ENCODE assay signal across 8 mouse cellular contexts in genomic region chr12:4475251-4475993, GRCm38 (mm10). TPM values are rescaled to one million over a fixed set of nuclear protein-coding genes. Genes with fewer than 3 reads are reported as not detected.
DNase-seq lines count a peak whose midpoint lies in the region; ATAC-seq and TF ChIP-seq lines count a peak whose summit lies in the region.

No protein-coding gene starts in this region.

- peak overlapping the region; percentile 97 for H3K4me3 ChIP-seq in kidney, embryonic 15.5 days (replicated peaks)
- peak overlapping the region; percentile 93 for H3K4me3 ChIP-seq in heart, postnatal 0 days (ENCODE audit: low read depth, low read length)
- peak overlapping the region; percentile 91 for H3K4me3 ChIP-seq in midbrain, embryonic 12.5 days

- H3K27me3 ChIP-seq in kidney, embryonic 15.5 days: no peaks in the 10 kb centered on the region; the same call in 1 of the 2 replicates
- no peaks in the 10 kb centered on the region for H3K27me3 ChIP-seq in heart, postnatal 0 days (ENCODE audit: control insufficient read depth, insufficient read depth, low read length)
- H3K27me3 ChIP-seq in midbrain, embryonic 12.5 days: peaks cover 22% of the 10 kb centered on the region

- no peaks in the 10 kb centered on the region for H3K36me3 ChIP-seq in kidney, embryonic 15.5 days
- H3K36me3 ChIP-seq in heart, postnatal 0 days (replicated peaks; ENCODE audit: control insufficient read depth, insufficient read depth, low read length): no peaks in the 10 kb centered on the region
- H3K36me3 ChIP-seq in midbrain, embryonic 12.5 days: no peaks in the 10 kb centered on the region

- no peak for TF ChIP-seq EP300 in heart, postnatal 0 days (IDR thresholded peaks at IDR 0.05; ENCODE audit: low read depth)

- WGBS in kidney, embryonic 15.5 days: 8% methylated on average over 18 of the region's 18 CpGs
- WGBS in heart, postnatal 0 days: 20% methylated on average over 18 of the region's 18 CpGs
- 10% methylated on average over 18 of the region's 18 CpGs for WGBS in midbrain, embryonic 12.5 days

- H3K9me3 ChIP-seq in kidney, embryonic 15.5 days (replicated peaks): no peaks in the 10 kb centered on the region
- no peaks in the 10 kb centered on the region for H3K9me3 ChIP-seq in heart, postnatal 0 days (replicated peaks; ENCODE audit: control insufficient read depth, low read length)
- H3K9me3 ChIP-seq in midbrain, embryonic 12.5 days: no peaks in the 10 kb centered on the region

- peak overlapping the region; percentile 91 for H3K4me2 ChIP-seq in kidney, embryonic 15.5 days
- peak overlapping the region; percentile 80 for H3K4me2 ChIP-seq in heart, postnatal 0 days (ENCODE audit: low read depth, low read length)
- H3K4me2 ChIP-seq in midbrain, embryonic 12.5 days (replicated peaks): peak overlapping the region; percentile 89

- TF ChIP-seq CTCF in heart, postnatal 0 days (IDR thresholded peaks at IDR 0.05; ENCODE audit: low read depth): no peak

- H3K4me1 ChIP-seq in kidney, embryonic 15.5 days: peaks cover 19% of the 10 kb centered on the region
- peaks cover 19% of the 10 kb centered on the region for H3K4me1 ChIP-seq in heart, postnatal 0 days (ENCODE audit: control insufficient read depth, insufficient read depth)
- peaks cover 16% of the 10 kb centered on the region for H3K4me1 ChIP-seq in midbrain, embryonic 12.5 days

- ATAC-seq in kidney, embryonic 15.5 days (replicated peaks; ENCODE audit: low FRiP score): no peak
- ATAC-seq in heart, postnatal 0 days (ENCODE audit: insufficient read depth, low read depth): no peak
- ATAC-seq in midbrain, embryonic 12.5 days (ENCODE audit: low FRiP score, low read depth): no peak

- intact Hi-C loops in left cerebral cortex, postnatal 25 days (cut with DNase I): loop anchor here (5.0 kb wide), 3 partner anchors 72 to 343 kb away; partner anchors contain the start of genes Adcy3, Gm3625 and Itsn2

- peak overlapping the region; percentile 87 for H3K9ac ChIP-seq in kidney, embryonic 15.5 days
- H3K9ac ChIP-seq in heart, postnatal 0 days (replicated peaks; ENCODE audit: low read depth, low read length): peak overlapping the region; percentile 99
- H3K9ac ChIP-seq in midbrain, embryonic 12.5 days (replicated peaks): peak overlapping the region; percentile 92

- no peak for DNase-seq in kidney, adult 9 months
- peak; percentile 9 for DNase-seq in ZHBTc4 (ENCODE audit: low read depth, low spot score)
- DNase-seq in heart, postnatal 0 days (ENCODE audit: low spot score): no peak
- no peak for DNase-seq in layer of hippocampus, postnatal 36 days
- no peak for DNase-seq in left cerebral cortex, postnatal 25 days (ENCODE audit: low spot score in 2 of 2)
- no peak for DNase-seq in ovary, postnatal 36 days (ENCODE audit: low spot score)

- H3K27ac ChIP-seq in kidney, embryonic 15.5 days: no peak overlapping the region
- H3K27ac ChIP-seq in heart, postnatal 0 days (ENCODE audit: low read depth): peak overlapping the region; percentile 98; the same call in 1 of the 2 replicates
- 0 out of 2 replicates have a peak overlapping the region, but pooled peaks have one; percentile 96 for H3K27ac ChIP-seq in midbrain, embryonic 12.5 days (replicated peaks)

RNA-seq across cellular contexts. Expression of gene Ncoa1, which starts 1.6 kb away (rescaled TPM):
- 5.4 and 6.9 TPM in 2 replicates for polyA plus RNA-seq in kidney, embryonic 15.5 days (2015; fragmentation: Nextera tagmentation; extraction: Ambion mirVana)
- total RNA-seq in heart, postnatal 0 days (2014; rRNA removed; ENCODE audit: low replicate concordance): 15.6 and 32.3 TPM in 2 replicates
- polyA plus RNA-seq in heart, postnatal 0 days (2015; fragmentation: Nextera tagmentation; extraction: Ambion mirVana): 7.3 and 7.8 TPM in 2 replicates
- 6.8 and 7.1 TPM in 2 replicates for polyA plus RNA-seq in midbrain, embryonic 12.5 days (2016; fragmentation: Nextera tagmentation; extraction: Ambion mirVana)
- total RNA-seq in layer of hippocampus, postnatal 36 days (2021): 100 to 1,000 TPM; 128 to 142 TPM
- total RNA-seq in left cerebral cortex, postnatal 25 days (2021): 100 to 1,000 TPM in 1 of 2 experiments, 10 to 100 TPM in 1; 98.4 to 101 TPM
